Mouse (Mus musculus) bone marrow macrophage, adult 2 months (primary cell): ENCODE data around the gene Rhcg. TPM values are rescaled to one million over a fixed set of nuclear protein-coding genes. Genes with fewer than 3 reads are reported as not detected.

Experiments
- H3K27ac ChIP-seq: 2 replicates; pipeline ENCODE4 v1.5.1; 2012; ENCODE audit warnings: low read depth, low read length; ENCODE audit not compliant: insufficient read depth
- H3K4me1 ChIP-seq: 2 replicates; pipeline ENCODE4 v1.6.1; 2012; ENCODE audit warnings: low read length; ENCODE audit not compliant: control insufficient read depth, insufficient read depth
- H3K4me3 ChIP-seq: 2 replicates; pipeline ENCODE4 v1.5.1; 2012; ENCODE audit warnings: mild to moderate bottlenecking, low read length, moderate library complexity; ENCODE audit not compliant: insufficient read depth
- CTCF ChIP-seq: IDR thresholded peaks from 2 replicates; pipeline ENCODE4 v1.5.1; 2012; ENCODE audit warnings: low read depth, mild to moderate bottlenecking, low read length, moderate library complexity
- POLR2A ChIP-seq: IDR thresholded peaks from 2 replicates; pipeline ENCODE4 v1.6.1; 2012; ENCODE audit warnings: mild to moderate bottlenecking, low read depth, low read length, borderline replicate concordance
- polyA plus RNA-seq: library from polyadenylated mRNA; stranded (reverse); fragments of >200 nt; gene quantifications from 2 replicates; pipeline ENCODE4 v1.2.4, GENCODE M21; 2012; ENCODE audit not compliant: missing spikeins, insufficient read depth, insufficient read length

Rhcg gene
- polyA plus RNA-seq, 1 experiment: not detected

- H3K27ac ChIP-seq: no peak overlapping the region
- no peaks in the 10 kb centered on the region for H3K4me1 ChIP-seq
- no peak for TF ChIP-seq CTCF
- no peak for TF ChIP-seq POLR2A
- no peak overlapping the region for H3K4me3 ChIP-seq
Observed at GRCm38 (mm10) chr7:79631773-79632348, 14.4 kb upstream of the Rhcg start.

- Histone ChIP-seq H3K4me1 (no peaks in the 10 kb centered on the region), H3K27ac (no peak overlapping the region), H3K4me3 (no peak overlapping the region)
- TF ChIP-seq POLR2A: no peak
- no peak for TF ChIP-seq CTCF
Observed at GRCm38 (mm10) chr7:79628271-79628913, 10.9 kb upstream of the Rhcg start.

- TF ChIP-seq POLR2A: no peak
- TF ChIP-seq CTCF: no peak
- no peak overlapping the region for H3K27ac ChIP-seq
- no peak overlapping the region for H3K4me3 ChIP-seq
- H3K4me1 ChIP-seq: no peaks in the 10 kb centered on the region
Observed at GRCm38 (mm10) chr7:79626170-79626569, 8.7 kb upstream of the Rhcg start.

GRCm38 (mm10) chr7:79623086-79623485 lies 5.6 kb upstream of the Rhcg start:
- no peaks in the 10 kb centered on the region for H3K4me1 ChIP-seq
- H3K27ac ChIP-seq: no peak overlapping the region
- H3K4me3 ChIP-seq: no peak overlapping the region
- TF ChIP-seq POLR2A (no peak), CTCF (no peak)

GRCm38 (mm10) chr7:79619493-79619892 lies 2.0 kb upstream of the Rhcg start:
- no peak overlapping the region for H3K4me3 ChIP-seq
- H3K27ac ChIP-seq: no peak overlapping the region
- H3K4me1 ChIP-seq: no peaks in the 10 kb centered on the region
- TF ChIP-seq POLR2A (no peak), CTCF (no peak)

GRCm38 (mm10) chr7:79615941-79616340 lies 1.5 kb downstream of the Rhcg start:
- H3K27ac ChIP-seq: no peak overlapping the region
- no peak for TF ChIP-seq CTCF
- no peak for TF ChIP-seq POLR2A

GRCm38 (mm10) chr7:79615008-79615407 lies 2.4 kb downstream of the Rhcg start:
- no peak for TF ChIP-seq POLR2A
- no peak for TF ChIP-seq CTCF
- Histone ChIP-seq H3K4me1 (no peaks in the 10 kb centered on the region), H3K27ac (no peak overlapping the region)

More at GRCm38 (mm10) chr7:79615941-79616340, 1.5 kb downstream of the Rhcg start:
- H3K4me1 ChIP-seq: no peaks in the 10 kb centered on the region
- no peak overlapping the region for H3K4me3 ChIP-seq

GRCm38 (mm10) chr7:79613314-79613713 lies 4.1 kb downstream of the Rhcg start:
- Histone ChIP-seq H3K4me3 (no peak overlapping the region), H3K4me1 (no peaks in the 10 kb centered on the region), H3K27ac (no peak overlapping the region)
- TF ChIP-seq POLR2A (no peak), CTCF (no peak)

More at GRCm38 (mm10) chr7:79615008-79615407, 2.4 kb downstream of the Rhcg start:
- no peak overlapping the region for H3K4me3 ChIP-seq

- Histone ChIP-seq H3K4me3 (no peak overlapping the region), H3K4me1 (no peaks in the 10 kb centered on the region; the same call in 1 of the 2 replicates), H3K27ac (no peak overlapping the region)
- TF ChIP-seq POLR2A (no peak), CTCF (peak; percentile 84)
Observed at GRCm38 (mm10) chr7:79612783-79613182, 4.7 kb downstream of the Rhcg start.

GRCm38 (mm10) chr7:79611901-79612300 lies 5.6 kb downstream of the Rhcg start:
- peaks cover 4% of the 10 kb centered on the region; the same call in 1 of the 2 replicates for H3K4me1 ChIP-seq
- H3K27ac ChIP-seq: no peak overlapping the region
- no peak overlapping the region for H3K4me3 ChIP-seq
- TF ChIP-seq CTCF (no peak), POLR2A (no peak)
